Mouse (Mus musculus) bone marrow macrophage, adult 2 months (primary cell): ENCODE results near the gene Traf3.

ENCODE experiments used
- CTCF ChIP-seq: IDR thresholded peaks from 2 replicates; pipeline ENCODE4 v1.5.1; 2012; ENCODE audit warnings: low read depth, mild to moderate bottlenecking, low read length, moderate library complexity
- POLR2A ChIP-seq: IDR thresholded peaks from 2 replicates; pipeline ENCODE4 v1.6.1; 2012; ENCODE audit warnings: mild to moderate bottlenecking, low read depth, low read length, borderline replicate concordance

DNA sequence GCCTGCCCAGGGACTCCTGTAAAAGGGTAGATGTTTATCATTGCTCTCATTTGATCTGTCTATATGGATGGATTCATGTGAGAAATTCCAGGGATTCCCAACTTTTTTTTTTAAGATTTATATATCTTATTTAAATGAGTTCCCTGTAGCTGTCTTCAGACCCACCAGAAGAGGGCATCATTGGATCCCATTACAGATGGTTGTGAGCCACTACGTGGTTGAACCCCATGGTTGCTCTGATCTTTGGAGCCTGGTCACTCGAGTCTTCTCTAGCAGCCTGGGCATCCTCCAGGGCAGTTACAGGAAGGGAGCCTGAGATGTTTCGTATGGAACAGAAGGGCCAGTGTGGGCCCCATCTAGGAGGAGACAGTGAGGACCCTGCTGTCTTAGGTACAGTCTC is 82.9 kb downstream of the Traf3 start:
- no peak for TF ChIP-seq POLR2A
- no peak for TF ChIP-seq CTCF
